Mouse (Mus musculus) urinary bladder, adult 18-20 months (tissue): ENCODE measurements around the gene Gstm5.
"Not testable (repeated sequence)": the region's sequence is repeated elsewhere in the genome, so short reads cannot be mapped to it uniquely, and the experiment has no call there.

Experiments used
- DNase-seq, 2 experiments: peaks; one replicate each; pipeline ENCODE4 v3.0.0; 2022; ENCODE audit warnings: low spot score in 2 of 2, mixed read lengths in 2 of 2

Gene Gstm5

DNA sequence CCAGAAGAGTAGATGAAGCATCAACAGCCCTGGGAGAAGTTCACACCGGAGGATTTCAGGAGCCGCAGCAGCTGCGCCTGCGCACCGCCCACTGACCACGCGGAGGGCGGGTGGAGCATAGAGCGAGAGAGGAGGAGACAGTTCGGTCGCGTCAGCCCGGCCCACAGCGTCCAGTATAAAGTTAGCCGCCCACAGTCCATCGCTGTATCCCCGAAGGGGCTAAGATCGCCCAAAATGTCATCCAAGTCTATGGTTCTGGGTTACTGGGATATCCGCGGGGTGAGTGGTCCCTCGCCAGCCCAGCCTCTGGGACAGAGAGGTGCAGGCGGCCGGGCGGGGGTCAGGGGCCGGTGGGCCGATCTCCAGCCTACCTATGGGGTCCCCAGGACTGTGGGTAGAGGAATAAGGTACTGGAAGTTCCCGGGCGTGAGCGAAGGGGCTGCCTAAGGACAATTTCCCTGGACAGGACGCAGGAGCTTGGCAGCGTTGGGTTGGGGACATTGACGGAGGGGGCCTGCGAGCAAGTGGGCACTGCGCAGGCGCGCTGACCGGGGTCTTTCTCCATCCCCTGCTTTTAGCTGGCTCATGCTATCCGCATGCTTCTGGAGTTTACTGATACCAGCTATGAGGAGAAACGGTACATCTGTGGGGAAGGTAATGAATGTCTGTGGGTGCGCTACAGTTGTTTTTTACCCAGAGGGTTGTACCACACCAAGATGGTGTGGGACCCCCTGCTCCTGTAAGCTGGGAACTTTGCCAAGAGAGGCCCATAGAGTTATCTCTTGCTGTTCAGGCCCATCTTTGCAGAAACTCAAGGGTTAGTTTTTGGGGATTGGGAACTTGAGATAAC is at the start of gene Gstm5:
Gene Gstm5, plus strand, starts transcription at position 102 of the 850 bp plus-strand sequence.
- peak; percentile 52 to 78 for DNase-seq

- DNase-seq, result no peak
Measured at GRCm38 (mm10) chr3:107846175-107846574, 49.4 kb upstream of the Gstm5 start.

GRCm38 (mm10) chr3:107846835-107847234 is 48.8 kb upstream of the Gstm5 start:
- no peak for DNase-seq

DNA sequence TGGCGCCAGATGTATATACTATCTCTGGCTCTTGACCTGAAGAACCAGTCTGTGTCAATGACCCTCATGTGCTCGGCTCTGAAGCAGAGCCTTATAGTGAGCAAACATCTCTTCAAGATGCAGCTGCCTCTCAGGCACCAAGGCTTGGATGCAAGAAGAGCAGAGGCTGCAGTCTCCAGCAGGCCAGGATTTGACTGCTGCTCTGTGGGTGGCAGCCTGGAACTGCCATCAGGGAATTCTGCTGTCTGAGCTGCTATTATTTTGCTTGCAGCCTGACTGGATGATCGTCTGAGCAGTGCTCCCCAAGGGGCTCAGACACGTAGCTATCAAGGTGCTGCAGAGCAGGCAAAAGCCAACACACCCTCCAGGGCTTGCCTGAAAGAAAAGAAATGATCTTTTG is 47.5 kb upstream of the Gstm5 start:
- no peak for DNase-seq

DNA sequence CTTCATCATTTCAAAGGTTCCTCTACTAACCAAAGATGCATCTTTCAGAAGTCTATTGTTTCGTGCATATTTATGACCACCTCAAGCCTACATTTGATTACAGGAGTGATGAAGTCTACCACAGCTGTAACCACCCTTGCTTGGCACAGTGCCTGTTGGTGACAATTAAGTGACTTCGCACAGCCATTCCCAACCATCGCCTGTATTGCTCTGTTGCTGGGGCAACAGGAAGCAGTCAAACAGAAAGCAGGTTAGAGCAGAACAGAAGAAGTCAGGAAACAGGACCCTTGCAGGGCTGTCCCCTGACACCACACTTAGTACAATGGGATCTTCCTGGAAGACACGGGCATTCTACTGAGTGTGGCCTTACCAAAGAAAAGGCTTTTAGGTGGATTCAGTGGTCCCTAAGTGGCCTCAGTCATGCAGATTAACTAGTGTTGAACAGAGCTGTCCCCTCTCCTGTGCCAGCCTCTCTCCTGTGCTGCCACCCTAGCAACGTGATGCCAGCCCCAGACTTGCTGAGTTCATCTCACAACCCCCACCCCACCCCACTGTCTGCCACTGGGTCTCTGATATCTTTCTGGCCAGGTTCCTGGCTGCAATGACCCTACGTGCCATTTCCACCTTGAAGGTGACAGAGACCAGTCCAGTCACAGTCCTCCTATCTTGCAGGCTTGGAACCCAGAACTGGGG is 46.5 kb upstream of the Gstm5 start:
- DNase-seq, result no peak

GRCm38 (mm10) chr3:107849693-107850031 is 46.0 kb upstream of the Gstm5 start:
- DNase-seq, result no peak

- DNase-seq, result no peak
Measured at GRCm38 (mm10) chr3:107850418-107851031, 45.1 kb upstream of the Gstm5 start.

DNA sequence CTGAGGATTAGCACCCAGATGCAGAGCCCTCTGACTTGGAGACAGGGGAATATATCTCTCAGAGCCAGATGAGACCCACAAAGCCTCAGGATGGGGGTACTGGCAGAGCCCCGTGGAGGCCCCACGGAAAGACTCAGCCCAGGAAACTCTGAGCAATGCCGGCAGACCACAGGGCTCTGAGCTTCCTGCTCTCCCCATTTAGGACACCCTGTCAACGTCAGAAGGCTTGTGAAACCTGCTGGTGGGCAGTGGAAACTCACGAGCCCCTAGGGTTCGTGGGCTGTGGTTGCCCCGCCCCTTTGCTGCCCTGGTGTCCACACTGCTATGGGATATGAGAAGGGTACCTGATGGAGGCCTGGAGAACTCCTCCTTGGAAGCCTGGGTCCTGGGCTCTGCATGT is 42.8 kb upstream of the Gstm5 start:
- no peak for DNase-seq

GRCm38 (mm10) chr3:107853232-107854181 is 42.1 kb upstream of the Gstm5 start:
- no peak for DNase-seq

GRCm38 (mm10) chr3:107855368-107855767 is 40.3 kb upstream of the Gstm5 start:
- DNase-seq, result no peak

DNA sequence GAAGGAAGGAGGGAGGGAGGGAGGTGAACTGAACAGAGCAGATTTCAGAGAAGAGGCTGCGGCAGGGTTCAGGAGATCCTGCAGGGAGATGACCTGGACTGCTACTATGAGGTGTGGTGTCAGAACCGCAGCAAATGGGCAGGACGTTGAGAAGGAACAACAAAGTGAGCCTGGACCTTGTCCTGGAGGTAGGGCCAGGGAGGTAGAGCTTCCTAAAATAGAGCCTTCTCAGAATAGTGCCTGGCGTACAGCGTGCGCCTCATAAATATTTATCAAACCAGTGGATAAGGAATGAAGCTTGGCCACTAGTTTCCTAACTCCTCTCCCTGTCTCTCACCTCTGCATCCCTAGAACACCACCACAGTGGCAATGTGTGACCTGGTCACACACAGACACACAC is 38.0 kb upstream of the Gstm5 start:
- no peak for DNase-seq

GRCm38 (mm10) chr3:107861483-107861882 is 34.1 kb upstream of the Gstm5 start:
- not testable (repeated sequence) for DNase-seq

DNA sequence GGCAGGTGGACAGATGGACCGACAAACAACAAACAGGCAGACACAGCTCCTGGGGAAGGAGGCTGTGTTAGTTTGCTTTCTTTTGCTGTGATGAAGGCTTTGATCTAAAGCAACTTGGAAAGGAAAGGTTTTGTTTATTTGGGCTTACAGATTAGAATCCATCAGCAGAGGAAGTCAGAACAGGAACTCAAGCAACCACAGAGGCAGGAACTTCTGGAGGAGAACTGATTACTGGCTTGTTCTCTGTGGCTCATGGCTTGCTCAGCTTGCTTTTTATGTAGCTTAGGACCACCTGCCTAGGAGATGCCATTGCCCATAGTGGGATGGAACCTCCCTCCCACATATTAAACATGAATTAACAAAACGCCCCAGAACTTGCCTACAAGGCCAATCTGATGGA is 33.1 kb upstream of the Gstm5 start:
- no peak for DNase-seq

GRCm38 (mm10) chr3:107863471-107863870 is 32.1 kb upstream of the Gstm5 start:
- no peak for DNase-seq

DNA sequence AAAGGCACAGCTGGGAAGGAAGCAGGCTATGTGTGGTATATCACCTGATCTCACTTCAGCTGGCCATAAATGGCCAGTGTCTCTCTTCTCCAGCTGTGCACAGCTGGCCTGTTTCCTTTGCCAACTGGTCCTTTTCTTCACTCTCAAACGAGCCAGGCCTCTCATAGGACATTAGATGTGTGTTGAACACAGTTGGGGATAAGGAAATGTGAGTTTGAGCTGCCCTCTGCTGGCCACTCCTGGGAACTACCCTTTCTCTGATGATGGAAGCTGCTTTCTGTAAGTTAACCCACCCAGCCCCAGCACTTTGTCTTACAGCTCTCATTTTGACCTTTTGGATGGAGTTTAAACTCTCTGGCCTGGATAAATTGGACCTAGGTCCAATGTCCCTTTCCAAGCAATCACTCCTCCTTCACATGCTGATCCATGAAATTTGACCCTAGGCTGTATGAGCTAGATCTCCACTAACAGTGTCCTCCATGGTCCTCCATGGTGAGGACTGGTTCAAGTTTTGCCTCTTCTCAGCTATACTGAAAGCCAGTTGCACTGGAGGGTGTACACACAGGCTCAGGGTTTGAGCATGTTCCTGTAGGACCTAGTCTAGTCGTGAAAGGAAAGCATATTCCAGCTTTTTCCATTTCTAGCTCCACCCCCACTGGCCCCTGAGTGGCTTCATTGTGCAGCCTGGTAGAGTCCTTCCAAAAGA is 31.6 kb upstream of the Gstm5 start:
- DNase-seq, result peak; percentile 81 to 84

GRCm38 (mm10) chr3:107865364-107866091 is 30.1 kb upstream of the Gstm5 start:
- DNase-seq, result no peak

DNA sequence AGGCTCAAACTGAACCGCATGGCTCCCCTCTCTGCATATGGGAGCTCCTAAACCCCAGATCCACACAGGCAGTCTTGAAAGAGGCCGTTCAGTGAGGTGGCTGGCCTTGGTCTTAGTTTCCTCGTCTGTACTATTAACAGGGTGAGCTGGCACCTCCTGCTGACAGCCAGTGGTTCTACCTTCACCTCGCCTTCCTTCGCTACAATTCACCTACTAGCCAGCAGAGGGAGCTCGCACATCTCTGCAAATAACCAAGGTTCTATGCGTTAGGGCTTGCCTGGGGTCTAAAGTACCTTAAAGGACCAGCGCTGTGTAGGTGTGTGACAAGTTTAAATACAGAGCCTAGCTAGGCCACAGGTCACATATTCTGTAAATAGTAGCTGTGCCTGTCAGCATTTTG is 28.5 kb upstream of the Gstm5 start:
- DNase-seq, result peak; percentile 73 to 74

- no peak for DNase-seq
Measured at GRCm38 (mm10) chr3:107868452-107868851, 27.2 kb upstream of the Gstm5 start.

DNA sequence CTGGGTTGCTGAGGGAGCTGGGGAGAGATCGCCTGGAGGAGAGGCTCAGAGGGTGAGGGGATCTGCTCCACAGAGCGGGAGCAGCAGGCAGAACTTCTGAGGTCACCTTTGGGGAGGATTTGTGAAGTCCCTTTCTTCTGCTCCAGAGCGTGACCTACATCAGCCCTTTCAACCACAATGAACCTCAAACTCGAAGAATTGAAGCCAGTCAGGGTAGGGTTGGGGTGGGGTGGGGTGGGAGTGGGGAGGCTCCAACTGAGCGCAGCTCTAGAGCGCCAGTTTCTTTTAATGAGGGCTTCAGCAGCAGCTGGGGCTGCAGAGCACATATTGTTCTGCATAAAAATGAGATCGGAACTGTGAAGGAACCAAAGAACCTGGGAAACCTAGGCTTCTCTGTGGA is 26.5 kb upstream of the Gstm5 start:
- DNase-seq, result no peak

- no peak for DNase-seq
Measured at GRCm38 (mm10) chr3:107869925-107870324, 25.7 kb upstream of the Gstm5 start.
